In genomic region chr5:105585929-105586328, GRCm38 (mm10) we compare ENCODE assay signal across 9 mouse cellular contexts.
DNase-seq lines count a peak whose midpoint lies in the region; ATAC-seq and TF ChIP-seq lines count a peak whose summit lies in the region.
"Had no signal": no experiment of that assay in that cellular context is flagged by ENCODE, and none has a peak within 500 bp of the region (broad histone marks: within the 10 kb centered on the region; RNA-seq: fewer than 3 reads in every experiment).

No protein-coding gene starts in this region.

- H3K4me2 ChIP-seq in kidney, embryonic 14.5 days (replicated peaks; ENCODE audit: low read depth, low read length), result no peak overlapping the region

- H3K9ac ChIP-seq in kidney, embryonic 14.5 days (ENCODE audit: low read depth, low read length), result no peak overlapping the region

- H3K4me3 ChIP-seq in kidney, embryonic 14.5 days (ENCODE audit: low read length), result no peak overlapping the region

- peak overlapping the region; percentile 75; the same call in 1 of the 2 replicates for H3K27ac ChIP-seq in kidney, embryonic 14.5 days (ENCODE audit: low read depth, low read length)

- TF ChIP-seq POLR2A in brain, embryonic 14.5 days (IDR thresholded peaks at IDR 0.05; ENCODE audit: borderline replicate concordance, extremely low read depth, insufficient read depth, insufficient read length, poor library complexity, severe bottlenecking), result no peak

- DNase-seq in kidney, adult 11 months, result no peak
- DNase-seq in brain, embryonic 14.5 days (ENCODE audit: low read depth), result peak; percentile 57
- DNase-seq in fibroblast of lung, adult 2 months (ENCODE audit: low read depth), result peak; percentile 18
- DNase-seq in mesoderm, embryonic 11.5 days (ENCODE audit: low read depth, low spot score), result peak; percentile 30
- DNase-seq in right cerebral cortex, postnatal 4 days, result no peak
- DNase-seq in adrenal gland, postnatal 10 days, result no peak
- DNase-seq: cerebellum, adult 8-10 months had no signal

- H3K4me1 ChIP-seq in kidney, embryonic 14.5 days (ENCODE audit: control insufficient read depth, insufficient read depth, low read length), result peaks cover 19% of the 10 kb centered on the region

- H3K27me3 ChIP-seq in kidney, embryonic 14.5 days (ENCODE audit: control insufficient read depth, insufficient read depth, low read length), result no peaks in the 10 kb centered on the region

- no peaks in the 10 kb centered on the region for H3K36me3 ChIP-seq in kidney, embryonic 14.5 days (ENCODE audit: control insufficient read depth, insufficient read depth, low read length)

- ATAC-seq in kidney, embryonic 14.5 days (ENCODE audit: low FRiP score, low TSS enrichment), result no peak
- no peak for ATAC-seq in activated CD4-positive, CD25-positive, alpha-beta regulatory T cell, adult 4 months

- WGBS in kidney, embryonic 14.5 days, result 72% methylated on average over 4 of the region's 4 CpGs

- TF ChIP-seq CTCF in brain, embryonic 14.5 days (IDR thresholded peaks at IDR 0.05; ENCODE audit: borderline replicate concordance, extremely low read depth, insufficient read depth, insufficient read length), result no peak

- H3K9me3 ChIP-seq in kidney, embryonic 14.5 days (ENCODE audit: control insufficient read depth, low read length), result no peaks in the 10 kb centered on the region

Comparison
In these comparisons a context has a peak if more than half of its experiments do, and no peak if none do; other contexts are left out.
1. DNase-seq: peak in brain, embryonic 14.5 days (single experiment), fibroblast of lung, adult 2 months (single experiment) and mesoderm, embryonic 11.5 days (single experiment); none in kidney, adult 11 months (single experiment), right cerebral cortex, postnatal 4 days (single experiment) and adrenal gland, postnatal 10 days (single experiment).